Mouse (Mus musculus): ENCODE results near the gene Olfr224. TPM values are rescaled to one million over a fixed set of nuclear protein-coding genes. Genes with fewer than 3 reads are reported as not detected.
"Not testable (repeated sequence)": the region's sequence is repeated elsewhere in the genome, so short reads cannot be mapped to it uniquely, and the experiment has no call there.

Olfr224 gene
- polyA plus RNA-seq, 1 experiment from 2014 or later, result not detected

DNA sequence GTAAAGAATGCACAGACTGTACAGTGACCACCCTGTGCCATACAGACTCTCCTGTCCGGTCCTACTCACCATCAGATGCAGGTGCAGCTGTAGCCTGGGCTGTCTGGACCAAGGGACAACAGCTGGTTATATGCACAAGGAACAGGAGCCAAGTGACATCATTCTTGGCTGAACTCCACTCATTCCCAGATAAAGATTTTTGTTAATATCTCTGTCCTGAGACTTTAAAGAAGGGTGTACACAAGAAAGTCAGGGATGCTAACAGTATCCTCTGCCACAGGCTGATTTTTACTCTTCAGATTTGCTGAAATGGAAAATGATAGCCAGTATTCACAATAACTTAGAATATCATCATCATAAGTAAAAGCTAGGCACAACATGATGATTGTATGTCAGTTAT lies 14.8 kb downstream of the Olfr224 start, which contains the start of gene Olfr328:
Gene Olfr328 (minus strand): TSS at position 101 of the 400 bp plus-strand sequence.
- no peak for ATAC-seq (ENCODE audit: low FRiP score)
- H3K36me3 ChIP-seq (ENCODE audit: control insufficient read depth, insufficient read depth, low read length), result no peaks in the 10 kb centered on the region

GRCm38 (mm10) chr11:58546322-58546721 lies 24.0 kb downstream of the Olfr224 start, which contains the start of gene Olfr329-ps:
Gene Olfr329-ps, minus strand, starts transcription at chr11:58546422.
- whole genome bisulfite sequencing, result 80% methylated on average over 5 of the region's 5 CpGs
- H3K9ac ChIP-seq (ENCODE audit: low read depth, low read length), result no peak within 1 kb of the TSS
- no peak within 1 kb of the TSS for H3K27ac ChIP-seq (ENCODE audit: low read depth, low read length)

More for the DNA sequence above, 14.8 kb downstream of the Olfr224 start, which contains the start of gene Olfr328:
- 100% methylated on average over 1 of the region's 1 CpGs for WGBS
- DNase-seq (ENCODE audit: low spot score), result no peak
- Histone ChIP-seq H3K4me3 (ENCODE audit: low read depth, low read length) (no peak within 1 kb of the TSS), H3K27me3 (ENCODE audit: control insufficient read depth, insufficient read depth, low read length) (no peaks in the 10 kb centered on the region), H3K4me1 (replicated peaks; ENCODE audit: control insufficient read depth, insufficient read depth, low read length) (no peaks in the 10 kb centered on the region), H3K9ac (ENCODE audit: low read depth, low read length) (no peak within 1 kb of the TSS), H3K27ac (ENCODE audit: low read depth, low read length) (no peak within 1 kb of the TSS), H3K4me2 (replicated peaks; ENCODE audit: low read depth, low read length) (no peak within 1 kb of the TSS), H3K9me3 (ENCODE audit: control insufficient read depth, low read length) (no peaks in the 10 kb centered on the region)

DNA sequence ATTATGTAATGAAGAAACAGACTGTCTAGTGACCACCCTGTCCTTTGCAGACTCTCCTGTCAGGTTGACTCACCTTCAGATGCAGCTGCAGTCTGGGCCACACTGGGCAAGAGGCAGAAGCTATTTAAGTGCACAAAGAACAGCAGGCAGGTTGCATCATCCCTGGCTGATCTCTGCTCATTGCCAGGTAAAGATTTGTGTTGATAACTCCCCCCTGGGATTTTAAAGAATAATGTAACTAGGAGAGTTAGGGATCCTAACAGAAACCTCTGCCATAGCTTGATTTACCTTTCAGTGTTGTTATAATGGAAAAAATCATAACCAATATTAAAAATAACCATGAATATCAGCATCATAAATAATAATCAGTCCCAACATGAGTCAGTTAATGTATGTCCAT lies 35.6 kb downstream of the Olfr224 start, which contains the start of gene Olfr330:
Gene Olfr330 (minus strand): TSS at position 101 of the 400 bp plus-strand sequence.
- not testable (repeated sequence) for ATAC-seq (ENCODE audit: low FRiP score)

More at GRCm38 (mm10) chr11:58546322-58546721, 24.0 kb downstream of the Olfr224 start, which contains the start of gene Olfr329-ps:
- Histone ChIP-seq H3K4me1 (replicated peaks; ENCODE audit: control insufficient read depth, insufficient read depth, low read length) (no peaks in the 10 kb centered on the region), H3K27me3 (ENCODE audit: control insufficient read depth, insufficient read depth, low read length) (no peaks in the 10 kb centered on the region), H3K4me2 (replicated peaks; ENCODE audit: low read depth, low read length) (no peak within 1 kb of the TSS), H3K9me3 (ENCODE audit: control insufficient read depth, low read length) (no peaks in the 10 kb centered on the region), H3K36me3 (ENCODE audit: control insufficient read depth, insufficient read depth, low read length) (no peaks in the 10 kb centered on the region), H3K4me3 (ENCODE audit: low read depth, low read length) (no peak within 1 kb of the TSS)
- no peak for DNase-seq (ENCODE audit: low spot score)
- ATAC-seq (ENCODE audit: low FRiP score), result no peak

GRCm38 (mm10) chr11:58519756-58520155 lies 50.6 kb downstream of the Olfr224 start:
- H3K4me2 ChIP-seq (replicated peaks; ENCODE audit: low read depth, low read length); H3K27ac ChIP-seq (ENCODE audit: low read depth, low read length); ATAC-seq (ENCODE audit: low FRiP score); H3K27me3 ChIP-seq (ENCODE audit: control insufficient read depth, insufficient read depth, low read length); DNase-seq (ENCODE audit: low spot score); H3K9ac ChIP-seq (ENCODE audit: low read depth, low read length); H3K4me1 ChIP-seq (replicated peaks; ENCODE audit: control insufficient read depth, insufficient read depth, low read length); H3K36me3 ChIP-seq (ENCODE audit: control insufficient read depth, insufficient read depth, low read length); H3K4me3 ChIP-seq (ENCODE audit: low read depth, low read length); H3K9me3 ChIP-seq (ENCODE audit: control insufficient read depth, low read length): not testable (repeated sequence)
- 89% methylated on average over 7 of the region's 9 CpGs for WGBS

More for the DNA sequence above, 35.6 kb downstream of the Olfr224 start, which contains the start of gene Olfr330:
- DNase-seq (ENCODE audit: low spot score); H3K4me3 ChIP-seq (ENCODE audit: low read depth, low read length); H3K4me2 ChIP-seq (replicated peaks; ENCODE audit: low read depth, low read length); H3K27ac ChIP-seq (ENCODE audit: low read depth, low read length); H3K9ac ChIP-seq (ENCODE audit: low read depth, low read length); H3K27me3 ChIP-seq (ENCODE audit: control insufficient read depth, insufficient read depth, low read length); H3K4me1 ChIP-seq (replicated peaks; ENCODE audit: control insufficient read depth, insufficient read depth, low read length); H3K36me3 ChIP-seq (ENCODE audit: control insufficient read depth, insufficient read depth, low read length); H3K9me3 ChIP-seq (ENCODE audit: control insufficient read depth, low read length): not testable (repeated sequence)

GRCm38 (mm10) chr11:58518916-58519315 lies 51.4 kb downstream of the Olfr224 start:
- not testable (repeated sequence) for H3K4me3 ChIP-seq (ENCODE audit: low read depth, low read length); H3K4me2 ChIP-seq (replicated peaks; ENCODE audit: low read depth, low read length); ATAC-seq (ENCODE audit: low FRiP score); H3K36me3 ChIP-seq (ENCODE audit: control insufficient read depth, insufficient read depth, low read length); H3K9me3 ChIP-seq (ENCODE audit: control insufficient read depth, low read length); H3K4me1 ChIP-seq (replicated peaks; ENCODE audit: control insufficient read depth, insufficient read depth, low read length); H3K27ac ChIP-seq (ENCODE audit: low read depth, low read length); H3K27me3 ChIP-seq (ENCODE audit: control insufficient read depth, insufficient read depth, low read length); H3K9ac ChIP-seq (ENCODE audit: low read depth, low read length); DNase-seq (ENCODE audit: low spot score)
- 93% methylated on average over 15 of the region's 18 CpGs for WGBS

Other genes starting within 250 kb of the Olfr224 start
- 26.1 and 28.9 TPM in 2 replicates for gene Zfp672, start 240.2 kb downstream of the Olfr224 start, polyA plus RNA-seq (2014; fragmentation: Nextera tagmentation; extraction: Ambion mirVana)
- gene Sh3bp5l, start 239.8 kb downstream of the Olfr224 start, polyA plus RNA-seq (2014; fragmentation: Nextera tagmentation; extraction: Ambion mirVana), result 23.4 and 27.7 TPM in 2 replicates
- not detected in 2 replicates for gene Lypd8, start 191.5 kb downstream of the Olfr224 start, polyA plus RNA-seq (2014; fragmentation: Nextera tagmentation; extraction: Ambion mirVana)
- gene 1810065E05Rik, start 149.4 kb downstream of the Olfr224 start, polyA plus RNA-seq (2014; fragmentation: Nextera tagmentation; extraction: Ambion mirVana), result not detected in 2 replicates
- gene Gm12253, start 138.0 kb downstream of the Olfr224 start, polyA plus RNA-seq (2014; fragmentation: Nextera tagmentation; extraction: Ambion mirVana), result not detected in 2 replicates
- not detected in 2 replicates for gene Lypd9, start 117.6 kb downstream of the Olfr224 start, polyA plus RNA-seq (2014; fragmentation: Nextera tagmentation; extraction: Ambion mirVana)
- gene Olfr30, start 108.3 kb downstream of the Olfr224 start, polyA plus RNA-seq (2014; fragmentation: Nextera tagmentation; extraction: Ambion mirVana), result not detected in 2 replicates
- not detected in 2 replicates for gene Olfr332, start 78.0 kb downstream of the Olfr224 start, polyA plus RNA-seq (2014; fragmentation: Nextera tagmentation; extraction: Ambion mirVana)
- gene Olfr331, start 68.0 kb downstream of the Olfr224 start, polyA plus RNA-seq (2014; fragmentation: Nextera tagmentation; extraction: Ambion mirVana), result not detected in 2 replicates
- not detected in 2 replicates for gene Olfr330, start 35.7 kb downstream of the Olfr224 start, polyA plus RNA-seq (2014; fragmentation: Nextera tagmentation; extraction: Ambion mirVana)
- gene Olfr329-ps, start 24.1 kb downstream of the Olfr224 start, polyA plus RNA-seq (2014; fragmentation: Nextera tagmentation; extraction: Ambion mirVana), result not detected in 2 replicates
- gene Olfr328, start 14.9 kb downstream of the Olfr224 start, polyA plus RNA-seq (2014; fragmentation: Nextera tagmentation; extraction: Ambion mirVana), result 0.09 TPM in 1 of 2 replicates, not detected in the other
- not detected in 2 replicates for gene Olfr325, start 7.2 kb upstream of the Olfr224 start, polyA plus RNA-seq (2014; fragmentation: Nextera tagmentation; extraction: Ambion mirVana)
- not detected in 2 replicates for gene Olfr324, start 24.6 kb upstream of the Olfr224 start, polyA plus RNA-seq (2014; fragmentation: Nextera tagmentation; extraction: Ambion mirVana)
- gene 2210407C18Rik, start 45.5 kb upstream of the Olfr224 start, polyA plus RNA-seq (2014; fragmentation: Nextera tagmentation; extraction: Ambion mirVana), result not detected in 2 replicates
- not detected in 2 replicates for gene Olfr323, start 59.9 kb upstream of the Olfr224 start, polyA plus RNA-seq (2014; fragmentation: Nextera tagmentation; extraction: Ambion mirVana)
- 0.27 and 0.62 TPM in 2 replicates for gene Trim58, start 69.9 kb upstream of the Olfr224 start, polyA plus RNA-seq (2014; fragmentation: Nextera tagmentation; extraction: Ambion mirVana)
- not detected in 2 replicates for gene Olfr322, start 88.2 kb upstream of the Olfr224 start, polyA plus RNA-seq (2014; fragmentation: Nextera tagmentation; extraction: Ambion mirVana)
- not detected in 2 replicates for gene Olfr320, start 110.5 kb upstream of the Olfr224 start, polyA plus RNA-seq (2014; fragmentation: Nextera tagmentation; extraction: Ambion mirVana)
- not detected in 2 replicates for gene Olfr319, start 128.6 kb upstream of the Olfr224 start, polyA plus RNA-seq (2014; fragmentation: Nextera tagmentation; extraction: Ambion mirVana)
- not detected in 2 replicates for gene Olfr318, start 153.5 kb upstream of the Olfr224 start, polyA plus RNA-seq (2014; fragmentation: Nextera tagmentation; extraction: Ambion mirVana)
- gene Olfr317, start 168.7 kb upstream of the Olfr224 start, polyA plus RNA-seq (2014; fragmentation: Nextera tagmentation; extraction: Ambion mirVana), result not detected in 2 replicates
- gene Olfr316, start 182.2 kb upstream of the Olfr224 start, polyA plus RNA-seq (2014; fragmentation: Nextera tagmentation; extraction: Ambion mirVana), result not detected in 2 replicates
- not detected in 2 replicates for gene Olfr315, start 202.6 kb upstream of the Olfr224 start, polyA plus RNA-seq (2014; fragmentation: Nextera tagmentation; extraction: Ambion mirVana)
- not detected in 2 replicates for gene Olfr314, start 212.4 kb upstream of the Olfr224 start, polyA plus RNA-seq (2014; fragmentation: Nextera tagmentation; extraction: Ambion mirVana)
- gene Fam183b, start 231.4 kb upstream of the Olfr224 start, polyA plus RNA-seq (2014; fragmentation: Nextera tagmentation; extraction: Ambion mirVana), result 8.2 and 10.1 TPM in 2 replicates
- gene Olfr313, start 244.4 kb upstream of the Olfr224 start, polyA plus RNA-seq (2014; fragmentation: Nextera tagmentation; extraction: Ambion mirVana), result not detected in 2 replicates

Data from hindbrain, embryonic 11.5 days (tissue).